Mouse (Mus musculus) intestine, embryonic 15.5 days (tissue): ENCODE data around the gene Abhd17b. TPM values are rescaled to one million over a fixed set of nuclear protein-coding genes. Genes with fewer than 3 reads are reported as not detected.

Source experiments
- ATAC-seq: fragments of 200-750 bp; cut with Nextera tagmentation; 2 replicates; pipeline ENCODE4 v1.8.0; 2017; ENCODE audit warnings: moderate TSS enrichment, moderate library complexity
- H3K27ac ChIP-seq: fragments of 300-500 bp; sonication (generic); 2 replicates; pipeline ENCODE4 v1.5.1; 2015; ENCODE audit warnings: mild to moderate bottlenecking, inconsistent platforms
- H3K27me3 ChIP-seq: fragments of 300-500 bp; sonication (generic); replicated peaks from 2 replicates; pipeline ENCODE4 v1.6.1; 2015; ENCODE audit warnings: inconsistent platforms
- H3K36me3 ChIP-seq: fragments of 300-500 bp; sonication (generic); 2 replicates; pipeline ENCODE4 v1.6.1; 2015; ENCODE audit warnings: inconsistent platforms
- H3K4me1 ChIP-seq: fragments of 300-500 bp; sonication (generic); replicated peaks from 2 replicates; pipeline ENCODE4 v1.6.1; 2015; ENCODE audit warnings: inconsistent platforms
- H3K4me2 ChIP-seq: fragments of 300-500 bp; sonication (generic); replicated peaks from 2 replicates; pipeline ENCODE4 v1.6.1; 2015; ENCODE audit warnings: mild to moderate bottlenecking, inconsistent platforms
- H3K4me3 ChIP-seq: fragments of 300-500 bp; sonication (generic); replicated peaks from 2 replicates; pipeline ENCODE4 v1.5.1; 2015; ENCODE audit warnings: inconsistent platforms
- H3K9ac ChIP-seq: fragments of 300-500 bp; sonication (generic); 2 replicates; pipeline ENCODE4 v1.6.1; 2015; ENCODE audit warnings: inconsistent platforms
- H3K9me3 ChIP-seq: fragments of 300-500 bp; sonication (generic); 2 replicates; pipeline ENCODE4 v1.6.1; 2016; ENCODE audit warnings: inconsistent platforms
- WGBS: fragments of 180-500 bp; shearing (Covaris S2); methylation state at CpG from one replicate; pipeline ENCODE4 v1.1.7; 2015; 5-methylcytosine and 5-hydroxymethylcytosine counted together
- polyA plus RNA-seq: library from polyadenylated mRNA; unstranded; fragments of >200 nt; fragmentation: Nextera tagmentation; extraction: Ambion mirVana; gene quantifications from 2 replicates; pipeline ENCODE4 v1.2.1, GENCODE M21; 2015

Abhd17b gene
- polyA plus RNA-seq, 1 experiment from 2014 or later = 26.5 TPM

GRCm38 (mm10) chr19:21629030-21629429 lies 24.0 kb upstream of the Abhd17b start:
- Histone ChIP-seq H3K36me3 (no peaks in the 10 kb centered on the region), H3K27ac (no peak overlapping the region), H3K4me3 (no peak overlapping the region), H3K4me2 (no peak overlapping the region), H3K9ac (no peak overlapping the region), H3K4me1 (no peaks in the 10 kb centered on the region; the same call in 1 of the 2 replicates), H3K9me3 (no peaks in the 10 kb centered on the region), H3K27me3 (no peaks in the 10 kb centered on the region)
- 81% methylated on average over 1 of the region's 1 CpGs for WGBS
- no peak for ATAC-seq

GRCm38 (mm10) chr19:21629501-21629900 lies 23.5 kb upstream of the Abhd17b start:
- Histone ChIP-seq H3K4me2 (no peak overlapping the region), H3K4me3 (no peak overlapping the region), H3K9ac (no peak overlapping the region), H3K9me3 (no peaks in the 10 kb centered on the region), H3K27me3 (no peaks in the 10 kb centered on the region), H3K36me3 (no peaks in the 10 kb centered on the region), H3K27ac (no peak overlapping the region; the same call in 1 of the 2 replicates), H3K4me1 (no peaks in the 10 kb centered on the region; the same call in 1 of the 2 replicates)
- no peak for ATAC-seq
- 31% methylated on average over 1 of the region's 1 CpGs for WGBS

GRCm38 (mm10) chr19:21630656-21631331 lies 22.2 kb upstream of the Abhd17b start:
- Histone ChIP-seq H3K4me3 (no peak overlapping the region), H3K27ac (no peak overlapping the region), H3K4me1 (no peaks in the 10 kb centered on the region), H3K9ac (no peak overlapping the region), H3K36me3 (no peaks in the 10 kb centered on the region), H3K4me2 (no peak overlapping the region), H3K9me3 (no peaks in the 10 kb centered on the region), H3K27me3 (no peaks in the 10 kb centered on the region)
- 53% methylated on average over 14 of the region's 14 CpGs for WGBS
- no peak for ATAC-seq

GRCm38 (mm10) chr19:21635406-21635805 lies 17.6 kb upstream of the Abhd17b start:
- H3K9me3 ChIP-seq = no peaks in the 10 kb centered on the region
- no peaks in the 10 kb centered on the region for H3K4me1 ChIP-seq
- H3K27ac ChIP-seq = no peak overlapping the region
- H3K9ac ChIP-seq = no peak overlapping the region
- H3K4me3 ChIP-seq = no peak overlapping the region
- no peaks in the 10 kb centered on the region for H3K27me3 ChIP-seq
- H3K36me3 ChIP-seq = no peaks in the 10 kb centered on the region
- no peak overlapping the region for H3K4me2 ChIP-seq
- ATAC-seq = no peak
- WGBS = 83% methylated on average over 2 of the region's 2 CpGs

- H3K27ac ChIP-seq = no peak overlapping the region
- no peak overlapping the region for H3K9ac ChIP-seq
- H3K4me1 ChIP-seq = no peaks in the 10 kb centered on the region
- H3K9me3 ChIP-seq = no peaks in the 10 kb centered on the region
- no peak overlapping the region for H3K4me3 ChIP-seq
- no peak overlapping the region for H3K4me2 ChIP-seq
- no peak for ATAC-seq
- H3K36me3 ChIP-seq = no peaks in the 10 kb centered on the region
- no peaks in the 10 kb centered on the region for H3K27me3 ChIP-seq
- WGBS = 83% methylated on average over 3 of the region's 3 CpGs
Observed at GRCm38 (mm10) chr19:21636907-21637306, 16.1 kb upstream of the Abhd17b start.

DNA sequence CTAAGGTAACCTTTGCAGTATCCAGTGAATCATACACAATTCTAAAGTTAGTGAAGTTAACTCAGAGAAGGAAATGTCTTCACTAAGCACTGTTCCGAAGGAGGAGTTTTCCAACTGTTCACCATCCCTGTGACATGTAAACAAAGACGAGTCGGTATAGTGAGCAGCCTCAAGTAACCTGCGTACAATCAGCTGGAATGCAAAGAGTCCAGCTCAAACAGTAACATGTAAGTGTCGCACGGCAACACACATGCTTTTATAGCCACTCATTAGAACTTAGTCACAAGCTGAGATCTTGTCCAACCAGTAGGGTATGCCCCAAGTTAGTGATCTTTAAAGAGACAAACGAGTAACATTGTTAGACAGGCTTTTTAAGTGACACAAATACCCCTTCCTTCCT lies 15.3 kb upstream of the Abhd17b start:
- Histone ChIP-seq H3K9me3 (no peaks in the 10 kb centered on the region), H3K4me2 (no peak overlapping the region), H3K9ac (no peak overlapping the region), H3K27me3 (no peaks in the 10 kb centered on the region), H3K4me3 (no peak overlapping the region), H3K4me1 (no peaks in the 10 kb centered on the region), H3K36me3 (no peaks in the 10 kb centered on the region), H3K27ac (no peak overlapping the region)
- ATAC-seq = no peak
- 45% methylated on average over 7 of the region's 7 CpGs for WGBS

- H3K4me1 ChIP-seq = no peaks in the 10 kb centered on the region; the same call in 1 of the 2 replicates
- no peaks in the 10 kb centered on the region for H3K9me3 ChIP-seq
- no peak overlapping the region for H3K4me3 ChIP-seq
- 85% methylated on average over 1 of the region's 1 CpGs for WGBS
- H3K36me3 ChIP-seq = no peaks in the 10 kb centered on the region
- H3K4me2 ChIP-seq = no peak overlapping the region
- no peak for ATAC-seq
- H3K9ac ChIP-seq = no peak overlapping the region
- no peaks in the 10 kb centered on the region for H3K27me3 ChIP-seq
- H3K27ac ChIP-seq = no peak overlapping the region
Observed at GRCm38 (mm10) chr19:21643935-21644334, 9.1 kb upstream of the Abhd17b start.

- WGBS = 53% methylated on average over 4 of the region's 4 CpGs
- Histone ChIP-seq H3K4me3 (no peak overlapping the region), H3K4me1 (no peaks in the 10 kb centered on the region; the same call in 1 of the 2 replicates), H3K36me3 (no peaks in the 10 kb centered on the region), H3K9me3 (no peaks in the 10 kb centered on the region), H3K9ac (no peak overlapping the region), H3K4me2 (no peak overlapping the region), H3K27ac (no peak overlapping the region), H3K27me3 (no peaks in the 10 kb centered on the region)
- ATAC-seq = peak; percentile 52; the same call in 1 of the 2 replicates
Observed at GRCm38 (mm10) chr19:21645301-21645700, 7.7 kb upstream of the Abhd17b start.

DNA sequence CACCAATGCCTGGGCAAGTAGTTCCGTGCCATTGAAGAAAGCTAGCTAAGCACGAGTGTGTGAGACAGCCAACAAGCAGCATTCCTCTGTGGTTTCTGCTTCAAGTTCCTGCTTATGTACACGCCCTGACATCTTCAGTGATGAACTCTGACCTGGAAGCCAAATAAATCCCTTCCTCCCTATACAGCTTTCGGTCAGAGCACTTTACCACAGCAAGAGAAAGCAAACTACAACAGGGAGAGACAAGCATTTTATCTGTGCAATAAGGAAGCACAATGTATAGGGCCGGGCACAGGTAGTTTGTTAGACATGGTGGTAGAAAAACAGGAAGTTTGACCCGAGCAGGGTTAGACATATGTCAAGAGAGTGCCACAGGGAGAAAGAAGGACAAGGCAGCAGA lies 6.8 kb upstream of the Abhd17b start:
- H3K27ac ChIP-seq = peak overlapping the region; percentile 54; the same call in 1 of the 2 replicates
- H3K4me1 ChIP-seq = peaks cover 4% of the 10 kb centered on the region
- H3K4me3 ChIP-seq = no peak overlapping the region
- peak; percentile 72 for ATAC-seq
- no peak overlapping the region for H3K4me2 ChIP-seq
- H3K9ac ChIP-seq = no peak overlapping the region
- no peaks in the 10 kb centered on the region for H3K36me3 ChIP-seq
- no peaks in the 10 kb centered on the region for H3K9me3 ChIP-seq
- no peaks in the 10 kb centered on the region for H3K27me3 ChIP-seq
- WGBS = 64% methylated on average over 6 of the region's 6 CpGs

DNA sequence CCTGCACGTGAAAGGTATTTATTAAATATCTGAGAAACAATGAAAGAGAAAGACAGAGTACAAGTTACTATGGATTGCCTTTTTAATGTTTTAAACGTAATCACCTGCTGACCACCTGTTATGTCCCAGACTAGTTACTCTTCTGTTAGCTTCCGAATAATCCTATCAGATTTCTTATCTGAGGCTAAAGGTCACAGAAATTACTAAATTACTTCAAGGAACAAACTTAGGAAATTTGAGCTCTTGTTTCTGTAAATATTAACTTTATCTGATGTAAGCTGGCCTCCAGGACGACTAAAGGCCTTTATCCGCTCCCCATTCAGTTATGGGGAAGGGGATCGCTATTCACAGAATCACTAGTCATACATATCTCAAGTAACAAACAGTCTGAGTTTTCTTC lies 1.3 kb upstream of the Abhd17b start:
- ATAC-seq = no peak
- H3K4me3 ChIP-seq = peak overlapping the region; percentile 94
- peaks cover 11% of the 10 kb centered on the region; the same call in 1 of the 2 replicates for H3K4me1 ChIP-seq
- H3K27ac ChIP-seq = peak overlapping the region; percentile 98
- H3K27me3 ChIP-seq = no peaks in the 10 kb centered on the region
- no peaks in the 10 kb centered on the region for H3K36me3 ChIP-seq
- H3K9ac ChIP-seq = peak overlapping the region; percentile 88; the same call in 1 of the 2 replicates
- H3K9me3 ChIP-seq = no peaks in the 10 kb centered on the region
- peak overlapping the region; percentile 68 for H3K4me2 ChIP-seq
- WGBS = 32% methylated on average over 6 of the region's 6 CpGs

DNA sequence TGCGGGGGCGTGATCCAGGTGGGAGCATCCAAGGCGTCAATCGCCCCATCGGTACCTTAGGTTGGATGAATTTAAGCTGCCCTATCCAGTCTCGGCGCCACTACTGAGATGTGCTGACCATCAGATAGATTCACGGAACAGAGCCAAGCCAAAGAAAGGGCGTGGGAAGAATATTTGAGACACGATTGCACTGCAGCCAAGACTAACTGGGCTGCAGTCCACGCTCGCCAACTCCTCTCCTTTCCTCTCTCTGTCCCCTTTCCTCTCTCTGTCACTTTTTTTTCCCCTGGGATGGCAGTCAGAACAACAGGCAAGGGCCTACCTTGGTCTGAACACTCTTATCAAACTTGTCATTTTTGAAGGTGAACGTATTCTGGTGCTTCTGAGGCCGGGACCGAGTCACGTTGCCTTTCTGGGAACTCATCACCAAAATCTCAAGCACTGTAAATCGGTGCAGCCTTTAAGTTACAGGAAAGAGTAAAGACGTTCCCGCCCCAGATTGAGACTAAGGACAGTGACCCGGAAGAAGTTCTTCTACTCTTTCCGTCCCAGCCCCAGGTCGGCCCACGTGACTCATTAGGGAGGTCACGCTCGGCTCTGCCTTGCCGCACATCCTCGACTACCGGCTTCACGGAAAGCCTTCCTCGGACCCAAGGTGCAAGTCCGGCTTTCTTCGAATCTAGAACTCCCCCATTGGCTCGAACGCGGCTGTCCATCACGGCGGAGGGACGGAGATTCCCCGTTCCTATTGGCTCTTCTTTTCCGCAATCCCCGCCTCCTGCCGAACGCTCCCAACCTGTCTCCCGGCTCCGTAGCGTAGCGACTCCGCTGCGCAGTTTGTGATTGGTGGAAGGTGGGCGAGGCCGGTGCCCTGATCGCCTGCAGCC lies 457 bp upstream of the Abhd17b start, which contains the start of gene 1110059E24Rik:
Gene 1110059E24Rik (minus strand): TSS at position 692 of the 887 bp plus-strand sequence.
- Histone ChIP-seq H3K36me3 (no peaks in the 10 kb centered on the region), H3K9me3 (no peaks in the 10 kb centered on the region), H3K4me2 (peak within 1 kb of the TSS; percentile 68), H3K4me3 (peak within 1 kb of the TSS; percentile 94), H3K27ac (peak within 1 kb of the TSS; percentile 98), H3K4me1 (peaks cover 11% of the 10 kb centered on the region; the same call in 1 of the 2 replicates), H3K27me3 (no peaks in the 10 kb centered on the region), H3K9ac (peak within 1 kb of the TSS; percentile 88)
- ATAC-seq = peak; percentile 99
- 5% methylated on average over 52 of the region's 52 CpGs for WGBS

DNA sequence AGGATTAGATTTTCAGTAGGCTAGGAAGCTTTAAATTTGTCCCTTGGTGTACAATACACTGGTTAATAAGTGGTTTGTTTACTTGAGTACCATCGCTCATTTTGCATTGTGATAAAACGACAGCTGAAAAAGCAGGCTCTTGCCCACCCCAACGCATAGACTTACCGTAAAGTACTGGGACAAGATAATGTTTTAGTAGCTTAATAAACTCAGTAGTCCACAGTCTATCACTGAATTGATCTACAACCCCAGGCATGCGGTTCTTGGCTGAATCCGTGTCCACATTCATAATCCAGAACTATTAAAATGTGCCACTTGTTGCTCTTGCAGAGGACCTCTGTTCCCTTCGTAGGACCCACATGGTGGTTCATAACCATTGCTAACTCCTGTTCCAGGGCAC lies 1.8 kb downstream of the Abhd17b start:
- Histone ChIP-seq H3K9ac (0 out of 2 replicates have a peak overlapping the region, but pooled peaks have one; percentile 18), H3K9me3 (no peaks in the 10 kb centered on the region), H3K4me1 (peaks cover 11% of the 10 kb centered on the region; the same call in 1 of the 2 replicates), H3K36me3 (no peaks in the 10 kb centered on the region), H3K4me3 (0 out of 2 replicates have a peak overlapping the region, but pooled peaks have one; percentile 94), H3K4me2 (peak overlapping the region; percentile 68), H3K27ac (no peak overlapping the region), H3K27me3 (no peaks in the 10 kb centered on the region)
- no peak for ATAC-seq
- 44% methylated on average over 7 of the region's 7 CpGs for WGBS
